Mouse (Mus musculus): ENCODE measurements at regions not wholly inside any gene's neighbourhood (a gene's known extent, or its start where the extent isn't known, plus 50 kb on each side); places are given as distances from the start of the nearest gene placed in this dataset.
"Not testable (repeated sequence)": the region's sequence is repeated elsewhere in the genome, so short reads cannot be mapped to it uniquely, and the experiment has no call there.

DNA sequence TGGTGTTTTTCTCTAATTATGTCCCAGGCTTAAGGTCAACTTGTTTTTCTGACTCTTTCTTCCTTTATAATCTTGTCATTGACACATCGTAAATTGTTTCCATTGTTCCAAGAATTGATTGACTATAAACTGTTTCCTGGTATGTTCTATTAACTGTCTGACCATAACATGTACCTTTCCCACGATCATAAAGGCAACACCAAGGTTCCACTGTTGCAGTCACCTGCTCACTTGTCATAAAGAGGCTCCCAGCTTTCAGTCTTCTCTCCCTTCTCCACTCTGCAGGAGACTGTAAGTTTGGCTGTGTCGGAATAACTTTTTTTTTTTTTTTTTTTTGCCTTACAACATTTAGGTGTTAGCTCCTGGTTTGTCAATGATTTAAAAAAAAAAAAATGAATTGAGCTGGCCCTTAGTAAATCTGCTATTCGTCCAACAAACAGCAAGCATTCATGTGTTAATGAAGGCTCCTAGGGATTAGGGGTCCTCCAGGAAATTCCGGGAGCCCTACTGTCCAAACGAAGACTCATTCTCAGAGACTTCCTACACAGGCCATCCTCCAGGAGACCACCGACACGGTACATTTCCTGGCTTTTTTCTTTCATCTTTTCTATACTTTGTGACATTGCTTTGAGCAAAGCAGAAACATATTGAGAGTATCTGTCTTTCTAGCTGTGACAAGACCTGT is 122.2 kb upstream of the Trim24 start:
- no peak for DNase-seq (ENCODE audit: low spot score)

- no peak for DNase-seq (ENCODE audit: low spot score)
Observed at GRCm38 (mm10) chr6:37749016-37749415, 121.6 kb upstream of the Trim24 start.

GRCm38 (mm10) chr6:37750271-37750670 is 120.3 kb upstream of the Trim24 start:
- DNase-seq (ENCODE audit: low spot score), result no peak

DNA sequence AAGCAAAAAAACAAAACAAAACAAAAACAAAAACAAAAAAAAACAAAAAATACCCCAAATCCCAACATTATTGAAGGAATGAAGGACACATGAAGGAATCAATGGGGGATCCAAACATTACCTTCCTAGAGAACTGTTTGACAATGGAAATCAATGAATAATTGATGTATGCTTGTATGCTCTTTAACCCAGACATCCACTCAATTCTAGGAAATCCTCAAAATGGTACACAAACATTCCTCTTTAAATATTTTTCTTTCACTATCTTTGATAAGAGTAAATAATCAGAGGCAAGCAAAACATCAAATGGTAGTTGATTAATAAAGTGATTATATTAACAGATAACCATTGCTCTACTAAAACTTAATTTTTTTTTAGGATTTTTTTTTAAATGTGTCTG is 118.9 kb upstream of the Trim24 start:
- no peak for DNase-seq (ENCODE audit: low spot score)

DNA sequence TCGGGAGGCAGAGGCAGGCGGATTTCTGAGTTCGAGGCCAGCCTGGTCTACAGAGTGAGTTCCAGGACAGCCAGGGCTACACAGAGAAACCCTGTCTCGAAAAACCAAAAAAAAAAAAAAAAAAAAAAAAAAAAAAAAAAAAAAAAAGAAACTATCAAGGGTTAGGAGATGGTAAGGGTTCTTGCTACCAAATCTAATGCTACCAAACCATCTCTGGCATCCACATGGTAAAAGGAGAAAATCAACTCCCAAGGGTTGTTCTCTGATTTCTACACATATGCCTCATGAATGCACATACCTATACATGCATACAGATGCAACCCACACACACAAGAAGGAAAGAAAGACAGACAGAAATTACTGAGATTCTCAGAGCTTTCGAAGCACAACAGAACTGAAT is 109.6 kb upstream of the Trim24 start:
- DNase-seq (ENCODE audit: low spot score), result not testable (repeated sequence)

DNA sequence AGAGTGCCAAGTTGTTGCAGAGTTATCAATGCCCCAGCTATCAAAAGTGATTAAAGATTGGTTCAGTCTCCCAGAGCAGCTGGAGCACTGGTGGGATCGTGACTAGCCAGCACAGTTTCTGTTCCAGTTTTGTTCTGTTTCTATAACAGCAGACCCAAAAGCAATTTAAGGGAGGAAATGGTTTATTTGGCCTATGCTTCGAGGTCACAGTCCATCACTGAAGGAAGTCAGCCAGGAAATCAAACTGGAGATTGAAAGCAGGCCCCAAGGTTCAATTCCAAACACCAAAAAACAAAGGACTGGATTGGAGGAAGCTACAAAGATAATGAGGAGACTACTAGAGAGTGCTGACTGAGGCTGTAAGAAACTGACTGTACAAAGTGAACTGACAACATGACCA is 107.6 kb upstream of the Trim24 start:
- no peak for DNase-seq (ENCODE audit: low spot score)

DNA sequence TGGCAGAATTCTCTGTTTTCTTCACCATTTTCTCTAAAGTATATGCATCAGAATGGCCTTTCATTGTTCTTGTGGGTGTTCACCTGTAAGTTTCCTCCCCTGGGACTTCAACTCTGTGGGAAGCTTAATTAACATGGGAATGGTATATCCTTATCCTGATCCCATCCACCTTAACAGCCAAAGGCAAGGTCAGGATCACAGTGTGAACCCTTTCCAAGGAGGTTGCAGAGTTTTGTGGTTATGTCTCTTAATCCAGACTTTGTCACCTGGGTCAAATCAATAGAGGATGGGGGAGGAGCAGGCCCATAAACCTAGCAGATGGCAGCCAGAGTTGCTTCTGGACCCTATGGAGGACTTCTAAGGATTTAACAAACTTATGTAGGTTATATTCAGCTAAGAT is 102.9 kb upstream of the Trim24 start:
- no peak for DNase-seq (ENCODE audit: low spot score)

DNA sequence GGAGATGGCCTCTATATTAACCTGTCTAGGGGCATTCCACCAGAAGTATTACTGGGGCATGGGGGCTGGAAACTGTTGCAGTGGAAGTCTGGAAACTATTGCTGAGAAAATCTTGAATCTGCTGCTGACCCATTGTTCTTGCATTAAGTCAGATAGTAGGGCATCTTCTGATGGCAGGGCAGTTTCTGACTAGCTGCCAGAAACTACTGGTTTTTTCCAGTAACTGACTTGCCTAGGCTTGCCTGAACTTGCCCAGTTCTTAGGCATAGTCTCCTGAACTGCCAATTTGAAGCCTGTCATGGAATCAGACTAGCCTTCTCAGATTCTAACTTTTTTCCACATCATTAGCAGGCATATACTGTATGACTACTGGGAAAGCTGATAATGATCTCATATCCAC is 97.3 kb upstream of the Trim24 start:
- no peak for DNase-seq (ENCODE audit: low spot score)

DNA sequence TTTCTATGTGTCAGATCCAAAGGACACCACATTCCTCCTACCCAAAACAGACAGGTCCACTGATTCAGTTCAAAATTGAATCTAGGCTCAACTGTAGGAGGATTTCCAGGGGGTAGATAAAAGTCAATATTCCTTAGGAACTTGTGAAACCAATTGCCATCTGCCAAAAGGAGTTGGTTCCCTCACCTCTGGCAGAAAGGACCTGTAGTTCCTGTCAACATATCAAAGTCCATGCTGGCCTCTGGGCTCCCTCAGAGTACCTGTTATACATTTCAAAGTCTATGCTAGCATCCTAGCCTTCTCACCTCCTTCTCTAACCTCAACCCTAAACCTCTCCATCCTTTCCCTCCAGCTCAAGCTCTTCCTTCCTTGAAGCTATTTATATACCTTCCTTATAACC is 95.5 kb upstream of the Trim24 start:
- no peak for DNase-seq (ENCODE audit: low spot score)

DNA sequence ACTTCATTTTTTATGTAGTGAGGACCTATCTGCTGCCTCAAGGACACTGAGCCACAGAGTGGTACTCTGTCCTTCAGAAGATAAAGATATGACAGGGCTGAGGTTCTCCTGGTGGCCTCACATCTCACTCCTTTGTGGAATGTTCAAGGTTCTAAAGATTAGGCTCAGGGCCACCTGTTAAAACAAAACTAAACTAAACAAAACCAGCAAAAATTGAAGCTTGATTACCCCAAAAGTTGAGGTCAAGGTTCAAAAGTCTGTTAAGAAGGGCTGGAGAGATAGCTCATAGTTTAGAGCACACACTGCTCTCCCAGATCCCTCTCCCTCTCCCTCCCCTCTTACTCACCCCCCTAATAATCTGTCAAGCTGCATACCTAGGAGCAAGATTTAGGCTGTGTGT is 90.7 kb upstream of the Trim24 start:
- DNase-seq (ENCODE audit: low spot score), result no peak

GRCm38 (mm10) chr6:37781894-37782293 is 88.7 kb upstream of the Trim24 start:
- DNase-seq (ENCODE audit: low spot score), result no peak

DNA sequence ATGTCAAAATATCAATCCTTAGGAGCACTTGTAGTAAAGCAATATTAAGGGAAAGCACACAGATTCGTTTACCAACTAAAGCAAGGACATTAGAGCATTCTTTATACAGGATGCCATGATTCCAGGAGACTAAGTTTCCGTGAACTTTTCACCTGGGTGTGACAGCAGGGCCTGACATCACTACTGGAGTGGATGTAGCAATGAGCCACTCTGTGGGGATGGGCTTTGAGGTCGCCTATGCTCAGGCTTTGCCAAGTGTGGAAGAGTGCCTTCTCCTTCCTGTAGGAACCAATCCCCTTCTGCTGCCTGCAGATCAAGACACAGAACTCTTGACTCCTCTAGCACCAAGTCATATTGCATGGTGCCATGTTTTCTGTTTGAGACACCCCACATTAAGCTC is 85.3 kb upstream of the Trim24 start:
- not testable (repeated sequence) for DNase-seq (ENCODE audit: low spot score)

DNA sequence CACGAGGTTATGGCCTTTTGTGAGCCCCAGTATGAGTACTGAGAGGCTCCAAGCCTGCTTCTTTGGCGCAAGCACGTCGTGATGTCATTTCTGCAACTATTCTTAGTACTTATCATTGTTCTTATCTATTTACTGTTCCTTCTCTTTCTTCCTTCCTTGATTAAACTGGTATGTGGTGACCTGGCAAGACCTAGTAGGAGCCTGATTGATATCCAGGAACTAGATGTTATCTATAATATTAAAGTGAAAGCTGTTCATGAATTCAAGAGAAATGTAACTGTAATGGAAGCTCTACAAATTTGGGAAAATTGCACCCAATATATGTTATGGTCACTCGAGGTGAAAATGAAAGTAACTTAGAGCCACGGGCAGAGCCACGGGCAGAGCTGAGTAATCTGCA is 84.9 kb upstream of the Trim24 start:
- no peak for DNase-seq (ENCODE audit: low spot score)

GRCm38 (mm10) chr6:37787858-37788257 is 82.8 kb upstream of the Trim24 start:
- DNase-seq (ENCODE audit: low spot score), result not testable (repeated sequence)

- no peak for DNase-seq (ENCODE audit: low spot score)
Observed at GRCm38 (mm10) chr6:37790878-37791277, 79.7 kb upstream of the Trim24 start.

DNA sequence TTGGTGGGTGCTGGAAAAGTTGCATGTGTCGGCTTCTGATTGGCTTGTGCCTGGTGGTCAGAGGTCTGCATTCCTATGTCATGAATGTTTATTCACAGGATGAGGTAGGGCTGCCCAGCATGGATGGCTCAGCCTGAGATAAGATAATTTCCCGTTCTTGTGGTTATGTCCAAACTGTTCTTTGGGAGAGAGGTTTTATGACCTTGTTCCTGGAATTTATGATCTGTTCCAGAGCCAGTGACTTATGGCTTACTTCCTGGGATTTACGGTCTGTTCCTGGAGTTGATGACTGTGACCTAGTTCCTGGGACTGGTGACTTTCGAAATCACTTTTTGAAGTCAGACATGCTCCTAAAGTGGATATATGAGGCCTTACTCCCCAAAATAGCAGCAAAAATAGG is 76.4 kb upstream of the Trim24 start:
- DNase-seq (ENCODE audit: low spot score), result no peak

DNA sequence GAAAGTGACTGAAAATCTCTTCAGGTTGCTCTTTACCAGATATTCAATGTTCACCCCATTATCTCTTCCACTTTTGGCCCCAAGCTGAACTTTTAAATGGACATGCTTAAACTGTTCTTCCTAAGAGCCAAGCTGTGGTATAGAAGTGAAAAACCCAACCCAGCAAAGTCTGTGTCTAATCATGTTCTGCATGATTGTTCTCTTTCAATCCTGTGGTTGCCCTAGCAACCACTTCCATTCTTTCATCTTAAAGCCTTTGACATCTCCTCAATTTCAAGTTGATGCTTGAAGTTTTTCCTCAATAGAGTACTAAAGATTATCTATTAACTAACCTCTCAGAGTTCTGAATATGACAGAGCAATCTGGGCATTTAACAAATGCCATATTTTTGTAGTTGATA is 75.6 kb upstream of the Trim24 start:
- no peak for DNase-seq (ENCODE audit: low spot score)

DNA sequence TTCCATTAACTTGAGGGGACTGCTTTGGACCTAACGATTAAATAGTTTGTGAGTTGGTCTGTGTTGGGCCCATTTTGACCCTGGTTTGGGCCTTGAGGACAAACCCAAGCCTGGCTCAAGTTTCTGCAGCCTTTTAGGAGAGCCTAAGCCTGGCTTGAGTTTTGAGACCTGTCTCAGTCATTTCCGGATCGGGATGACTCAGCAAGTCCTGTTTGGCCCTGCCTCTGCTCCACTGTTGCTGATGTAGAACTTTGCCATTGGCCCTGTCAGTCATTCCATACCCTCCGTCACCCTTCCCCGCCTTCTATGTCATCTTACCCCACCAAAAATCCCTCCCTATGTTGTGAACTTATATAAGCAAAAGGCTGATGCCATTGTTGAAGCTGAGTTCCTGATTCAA is 67.4 kb upstream of the Trim24 start:
- DNase-seq (ENCODE audit: low spot score), result no peak

- not testable (repeated sequence) for DNase-seq (ENCODE audit: low spot score)
Observed at GRCm38 (mm10) chr6:37805896-37806295, 64.7 kb upstream of the Trim24 start.

DNA sequence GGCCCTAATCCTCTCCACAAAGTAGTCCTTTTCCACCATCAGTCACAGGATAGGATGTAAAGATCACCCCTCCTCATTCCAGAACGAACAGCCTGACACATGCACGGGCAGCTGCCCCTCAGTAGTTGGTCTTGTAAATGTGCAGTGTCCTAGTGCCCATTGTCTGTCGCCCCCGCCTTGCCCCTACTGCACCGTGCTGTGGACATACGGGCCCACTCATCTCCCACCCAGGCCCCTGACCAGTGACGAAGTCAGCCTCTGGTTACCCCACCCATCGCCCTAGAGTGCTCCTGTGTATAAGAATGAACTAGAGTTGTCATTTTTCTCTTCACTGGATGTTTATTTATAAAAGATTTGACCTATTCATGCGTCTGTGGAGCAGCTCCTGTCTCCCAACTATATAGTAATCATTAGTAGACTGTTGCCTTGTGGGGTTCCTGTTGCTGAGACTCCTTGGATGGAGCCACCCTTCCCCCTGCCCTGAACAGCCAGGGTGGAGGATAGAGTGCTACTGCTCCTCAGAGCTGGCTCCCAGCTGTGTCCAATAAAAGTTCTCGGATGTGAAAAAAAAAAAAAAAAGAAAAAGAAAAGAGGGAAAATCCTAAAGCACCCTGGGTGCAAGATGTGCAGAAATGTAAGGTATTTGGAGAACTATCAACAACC is 64.0 kb upstream of the Trim24 start:
- DNase-seq (ENCODE audit: low spot score), result not testable (repeated sequence)

DNA sequence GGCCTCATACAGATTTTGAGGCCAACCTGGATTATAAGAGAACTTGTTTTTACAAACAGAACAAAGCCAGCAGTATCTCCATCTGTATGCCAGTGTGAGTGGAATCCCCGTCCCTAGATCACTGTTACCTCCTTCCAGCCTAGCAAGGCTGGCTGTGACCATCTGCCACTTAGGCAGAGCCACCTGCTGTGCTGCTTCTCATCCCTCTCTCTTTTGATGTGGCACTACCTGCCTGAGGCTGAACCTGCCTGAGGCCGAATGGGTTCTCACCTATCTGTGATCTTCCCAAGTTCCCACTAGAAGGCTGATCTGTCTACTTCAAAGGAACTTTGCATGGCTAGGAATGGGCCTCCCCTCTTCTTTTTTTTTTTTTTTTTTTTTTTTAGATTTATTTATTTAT is 55.4 kb upstream of the Trim24 start:
- DNase-seq (ENCODE audit: low spot score), result not testable (repeated sequence)
